Mouse (Mus musculus) cerebellum, adult 2 months (tissue): ENCODE data around the gene L3mbtl2. TPM values are rescaled to one million over a fixed set of nuclear protein-coding genes. Genes with fewer than 3 reads are reported as not detected.

Experiments used
- DNase-seq, 2 experiments: peaks; one replicate each; pipeline ENCODE4 v3.0.0; 2021
- H3K27ac ChIP-seq: fragments of 200-500 bp; 2 replicates; pipeline ENCODE4 v1.5.1; 2012; ENCODE audit warnings: low read length, control low read depth, inconsistent platforms; ENCODE audit not compliant: insufficient read depth
- H3K27me3 ChIP-seq: fragments of 200-500 bp; 2 replicates; pipeline ENCODE4 v1.6.1; 2012; ENCODE audit warnings: inconsistent platforms, mild to moderate bottlenecking, low read length, moderate library complexity; ENCODE audit not compliant: control insufficient read depth, insufficient read depth
- H3K4me1 ChIP-seq: fragments of 200-500 bp; 2 replicates; pipeline ENCODE4 v1.6.1; 2011; ENCODE audit warnings: low read length; ENCODE audit not compliant: control insufficient read depth, insufficient read depth
- H3K4me3 ChIP-seq: fragments of 200-500 bp; replicated peaks from 2 replicates; pipeline ENCODE3; 2011; ENCODE audit warnings: mild to moderate bottlenecking, low read depth, low read length, control low read depth; ENCODE audit not compliant: insufficient read depth
- CTCF ChIP-seq: fragments of 200-500 bp; IDR thresholded peaks from 2 replicates; pipeline ENCODE4 v1.5.1; 2011; ENCODE audit warnings: low read depth, mild to moderate bottlenecking, control low read depth, low read length, moderate library complexity, borderline replicate concordance; ENCODE audit not compliant: insufficient read depth
- POLR2A ChIP-seq: fragments of 200-500 bp; IDR thresholded peaks from 2 replicates; pipeline ENCODE4 v1.6.1; 2011; ENCODE audit warnings: low read length, control low read depth, borderline replicate concordance; ENCODE audit not compliant: insufficient read depth
- WGBS: fragments of 180-500 bp; shearing (Covaris S2); methylation state at CpG from one replicate; pipeline ENCODE4 v1.1.7; 2018; 5-methylcytosine and 5-hydroxymethylcytosine counted together
- polyA plus RNA-seq: library from polyadenylated mRNA; depleted of rRNA; stranded (reverse); fragments of >200 nt; gene quantifications from 2 replicates; pipeline ENCODE4 v1.2.3, GENCODE M21; 2012

L3mbtl2 gene
- polyA plus RNA-seq, 1 experiment, result 28.0 TPM

DNA sequence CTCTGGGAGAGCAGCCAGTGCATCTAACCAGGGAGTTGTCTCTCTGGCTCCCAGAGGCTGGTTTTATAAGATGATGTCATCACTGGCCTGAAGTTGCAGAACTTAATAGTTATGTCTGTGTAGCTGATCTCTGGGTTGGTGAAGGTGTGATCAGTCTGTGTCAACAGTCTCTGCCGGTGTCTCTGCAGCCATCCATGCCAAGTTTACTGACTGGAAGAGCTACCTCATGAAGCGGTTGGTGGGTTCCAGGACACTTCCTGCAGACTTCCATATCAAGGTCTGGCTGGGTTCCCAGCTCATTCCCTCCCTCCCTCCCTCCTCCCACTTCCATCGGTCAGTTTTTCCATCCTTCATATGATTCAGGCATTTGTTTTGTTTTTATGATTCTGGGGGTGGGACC lies 12.9 kb downstream of the L3mbtl2 start:
- Histone ChIP-seq H3K4me1 (no peaks in the 10 kb centered on the region), H3K27me3 (no peaks in the 10 kb centered on the region), H3K4me3 (no peak overlapping the region), H3K27ac (no peak overlapping the region)
- DNase-seq, result no peak
- TF ChIP-seq POLR2A (no peak), CTCF (no peak)
- 25% methylated on average over 3 of the region's 3 CpGs for WGBS

DNA sequence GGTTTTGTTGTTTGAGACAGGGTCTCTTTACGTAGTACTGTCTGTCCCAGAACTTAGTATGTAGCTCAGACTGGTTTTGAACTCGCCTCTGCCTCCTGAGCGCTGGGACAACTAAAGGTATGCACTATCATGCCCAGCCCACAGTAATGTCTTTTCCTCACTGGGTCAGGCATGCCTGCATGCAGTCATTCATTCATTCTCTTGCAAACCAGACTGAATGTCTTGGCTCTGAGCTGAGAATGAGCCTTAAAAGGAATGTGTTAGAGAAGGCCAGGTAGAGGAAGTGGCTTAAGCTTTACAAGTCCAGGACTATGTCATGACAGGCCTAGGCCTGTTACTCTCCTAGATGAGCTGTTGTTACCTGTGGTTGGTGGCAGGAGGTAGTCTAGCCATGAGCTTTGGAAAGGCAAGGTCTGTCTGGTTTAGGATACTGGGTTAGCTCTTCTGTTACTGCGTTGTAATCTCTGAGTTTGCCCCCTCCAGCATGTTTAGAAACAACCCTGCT lies 16.7 kb downstream of the L3mbtl2 start:
- Histone ChIP-seq H3K4me3 (no peak overlapping the region), H3K27me3 (no peaks in the 10 kb centered on the region), H3K4me1 (no peaks in the 10 kb centered on the region), H3K27ac (no peak overlapping the region)
- 97% methylated on average over 4 of the region's 4 CpGs for WGBS
- TF ChIP-seq POLR2A (no peak), CTCF (no peak)
- no peak for DNase-seq

DNA sequence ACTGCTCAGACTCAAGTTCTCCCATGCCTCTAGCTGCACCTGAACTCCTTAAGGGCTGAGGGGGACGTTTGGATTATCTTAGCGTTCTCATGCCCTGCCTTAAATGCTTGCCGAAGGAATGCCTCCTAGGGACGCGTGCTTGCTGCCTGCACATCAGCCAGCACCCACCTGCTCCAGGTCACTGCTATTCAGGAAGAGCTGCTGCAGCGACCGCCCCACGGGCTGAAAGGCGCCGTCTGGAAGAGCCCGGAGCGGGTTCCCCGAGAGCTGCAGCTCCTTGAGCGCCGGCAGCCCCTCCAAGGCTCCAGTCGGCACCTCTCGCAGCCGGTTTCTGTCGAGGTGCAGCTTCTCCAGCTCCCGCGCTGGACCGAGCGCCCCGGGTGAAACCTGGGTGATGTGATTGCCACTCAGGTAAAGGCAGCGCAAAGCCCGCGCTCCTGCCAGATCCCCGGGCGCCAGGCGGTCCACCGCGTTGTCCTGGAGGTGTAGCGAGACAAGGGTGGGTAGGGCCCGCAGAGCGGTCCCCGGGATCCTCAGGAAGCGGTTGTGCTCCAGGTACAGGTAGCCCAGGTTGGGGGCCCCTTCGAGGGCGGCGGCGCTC lies 29.8 kb downstream of the L3mbtl2 start:
- TF ChIP-seq POLR2A (no peak), CTCF (no peak)
- 3% methylated on average over 41 of the region's 41 CpGs for WGBS
- peak overlapping the region; percentile 56 for H3K4me3 ChIP-seq
- peaks cover 2% of the 10 kb centered on the region; the same call in 1 of the 2 replicates for H3K4me1 ChIP-seq
- peak overlapping the region; percentile 26 for H3K27ac ChIP-seq
- H3K27me3 ChIP-seq, result no peaks in the 10 kb centered on the region
- DNase-seq, result no peak

DNA sequence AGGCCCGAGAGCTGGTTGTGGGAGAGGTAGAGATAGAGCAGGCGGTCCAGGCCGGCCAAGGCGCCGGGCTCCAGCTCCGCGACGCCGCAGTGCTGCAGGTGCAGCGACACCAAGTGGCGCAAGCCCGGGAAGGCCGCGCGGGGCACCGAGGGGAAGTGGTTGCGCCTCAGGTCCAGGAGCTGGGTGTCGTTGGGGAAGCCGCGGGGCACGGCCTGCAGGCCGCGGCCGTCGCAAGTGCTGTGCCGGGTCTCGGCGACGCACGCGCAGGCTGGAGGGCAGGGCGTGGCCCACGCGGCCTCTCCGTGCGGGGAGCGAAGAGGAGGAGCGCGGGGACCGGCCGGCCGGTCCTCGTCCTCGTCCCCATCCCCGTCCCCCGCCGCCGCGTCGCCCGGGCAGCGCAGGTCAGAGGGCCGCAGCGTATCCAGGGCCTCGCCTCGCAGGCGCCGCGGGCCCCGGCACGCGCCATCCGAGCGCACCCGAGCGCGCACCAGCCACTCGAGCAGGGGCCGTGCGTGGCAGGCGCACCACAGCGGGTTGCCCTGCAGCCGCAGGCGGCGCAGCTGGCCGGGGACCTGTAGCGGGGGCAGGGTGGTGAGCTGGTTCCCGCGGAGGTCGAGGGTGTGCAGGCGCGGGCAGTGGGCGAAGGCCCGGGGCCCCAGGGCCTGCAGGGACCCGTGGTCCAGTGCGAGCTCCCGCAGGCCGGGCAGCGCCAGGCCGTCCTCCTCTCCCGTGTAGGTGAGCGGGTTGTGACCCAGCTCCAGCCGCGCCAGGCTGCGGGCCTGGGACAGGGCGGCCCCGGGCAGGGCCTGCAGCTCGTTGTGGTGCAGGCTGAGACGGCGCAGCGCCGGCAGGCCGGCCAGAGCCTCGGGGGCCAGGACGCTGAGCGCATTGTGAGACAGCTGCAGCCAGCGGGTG lies 30.5 kb downstream of the L3mbtl2 start:
- under 1% methylated on average over 103 of the region's 107 CpGs for WGBS
- H3K27me3 ChIP-seq, result no peaks in the 10 kb centered on the region

DNA sequence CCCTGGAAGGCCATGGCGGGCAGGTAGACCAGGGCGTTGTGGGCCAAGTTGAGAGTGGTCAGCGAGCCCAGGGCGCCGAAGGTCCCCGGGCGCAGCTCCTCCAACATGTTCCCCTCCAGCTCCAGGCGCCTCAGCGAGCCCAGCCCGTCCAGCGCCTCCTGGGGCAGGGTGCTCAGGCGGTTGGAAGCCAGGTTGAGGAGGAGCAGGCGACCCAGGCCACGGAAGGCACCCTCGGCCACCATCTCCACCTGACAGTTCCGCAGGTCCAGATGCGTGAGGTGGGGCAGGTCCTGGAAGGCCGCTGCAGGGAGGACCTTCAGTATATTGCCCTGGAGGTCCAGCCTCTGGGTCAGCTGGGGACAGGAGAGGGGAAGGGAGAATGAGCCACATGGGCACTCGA lies 31.2 kb downstream of the L3mbtl2 start:
- Histone ChIP-seq H3K27ac (no peak overlapping the region), H3K27me3 (no peaks in the 10 kb centered on the region), H3K4me3 (peak overlapping the region; percentile 56), H3K4me1 (no peaks in the 10 kb centered on the region)
- no peak for DNase-seq
- TF ChIP-seq CTCF (no peak), POLR2A (no peak)
- WGBS, result 32% methylated on average over 19 of the region's 19 CpGs

More for the DNA sequence above, 30.5 kb downstream of the L3mbtl2 start:
- Histone ChIP-seq H3K4me1 (peaks cover 2% of the 10 kb centered on the region; the same call in 1 of the 2 replicates), H3K27ac (peak overlapping the region; percentile 26), H3K4me3 (peak overlapping the region; percentile 56)
- peak; percentile 54 for TF ChIP-seq CTCF
- peak; percentile 49; the same call in 1 of the 2 replicates for TF ChIP-seq POLR2A
- DNase-seq, result peak; percentile 89 to 91

DNA sequence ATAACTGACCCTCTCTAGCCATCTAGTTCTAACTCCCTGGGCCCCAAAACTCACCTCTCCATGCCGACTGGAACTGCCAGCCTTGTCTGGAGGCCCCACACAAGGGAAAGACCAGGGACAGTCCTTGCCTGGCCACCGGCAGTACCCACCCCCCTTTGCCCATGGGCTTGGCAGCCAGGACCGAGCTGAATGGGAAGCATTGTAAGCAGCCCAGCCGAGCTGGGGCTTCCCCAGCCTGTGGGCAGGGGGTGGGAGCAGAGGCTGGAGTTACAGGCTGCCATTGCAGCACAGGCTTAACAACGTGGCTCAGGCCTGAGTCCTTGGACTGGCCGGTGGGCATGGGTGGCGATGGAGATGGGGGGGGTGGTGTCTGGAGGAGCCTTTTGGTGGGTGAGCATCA lies 33.5 kb downstream of the L3mbtl2 start, which contains the start of gene Chadl:
Gene Chadl, minus strand, starts transcription at position 113 of the 400 bp plus-strand sequence.
- TF ChIP-seq CTCF (no peak), POLR2A (no peak)
- 44% methylated on average over 7 of the region's 7 CpGs for WGBS
- H3K27ac ChIP-seq, result no peak within 1 kb of the TSS
- no peaks in the 10 kb centered on the region for H3K4me1 ChIP-seq
- H3K27me3 ChIP-seq, result no peaks in the 10 kb centered on the region
- H3K4me3 ChIP-seq, result no peak within 1 kb of the TSS
- peak; percentile 27 to 32 for DNase-seq

DNA sequence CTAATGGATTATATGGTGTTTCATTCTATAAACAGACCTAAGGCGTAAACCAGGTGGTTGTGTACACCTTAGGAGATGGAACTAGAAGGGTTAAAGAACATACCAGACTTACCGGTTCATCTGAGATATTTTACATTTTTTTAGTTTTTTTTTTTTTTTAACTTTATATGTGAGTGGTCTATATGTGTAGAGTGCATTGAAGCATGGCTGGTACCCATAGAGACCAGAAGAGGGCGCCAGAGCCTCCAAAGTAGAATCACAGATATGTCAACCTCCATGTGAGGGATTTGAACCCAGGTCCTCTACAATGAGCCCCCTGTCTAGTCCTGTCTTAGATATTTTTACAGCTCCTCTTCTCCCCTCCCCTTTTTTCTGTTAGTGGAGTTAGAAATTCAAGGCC lies 34.2 kb downstream of the L3mbtl2 start:
- DNase-seq, result peak; percentile 33 to 41
- peak; percentile 55; the same call in 1 of the 2 replicates for TF ChIP-seq CTCF
- no peak for TF ChIP-seq POLR2A
- Histone ChIP-seq H3K27ac (no peak overlapping the region), H3K4me1 (no peaks in the 10 kb centered on the region), H3K4me3 (no peak overlapping the region), H3K27me3 (no peaks in the 10 kb centered on the region)
- 55% methylated on average over 3 of the region's 3 CpGs for WGBS
